ENCODE assay signal across 17 mouse cellular contexts in the genomic region with DNA sequence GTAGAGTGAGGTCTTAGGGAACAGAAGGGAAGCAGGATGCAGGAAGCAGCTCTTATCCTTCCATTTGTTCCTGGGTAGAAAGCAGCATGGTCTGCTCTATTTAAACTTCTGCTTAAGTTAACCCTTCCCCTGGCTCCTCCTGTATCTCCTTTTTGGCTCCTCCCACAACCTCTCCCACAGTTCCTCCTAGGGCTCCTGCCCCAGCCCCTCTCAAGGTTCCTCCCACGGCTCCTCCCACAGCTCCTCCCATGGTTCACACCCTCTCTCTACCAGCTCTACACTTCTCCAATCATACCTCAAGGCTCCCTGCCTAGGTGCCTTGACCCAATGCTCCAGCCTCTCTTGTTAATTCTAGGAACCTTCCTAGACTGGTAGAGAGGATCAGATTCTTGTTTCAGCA.
"Had no signal": no experiment of that assay in that cellular context is flagged by ENCODE, and none has a peak within 500 bp of the region (broad histone marks: within the 10 kb centered on the region; RNA-seq: fewer than 3 reads in every experiment).

No protein-coding gene starts in this region.

- H3K9me3 ChIP-seq: neural tube, embryonic 12.5 days; neural tube, embryonic 15.5 days had no signal

- H3K27me3 ChIP-seq: neural tube, embryonic 12.5 days; neural tube, embryonic 15.5 days had no signal

- H3K9ac ChIP-seq: liver, embryonic 14.5 days; neural tube, embryonic 12.5 days; neural tube, embryonic 15.5 days had no signal

- H3K27ac ChIP-seq: layer of hippocampus, adult 2 months; liver, embryonic 14.5 days; neural tube, embryonic 12.5 days; neural tube, embryonic 15.5 days had no signal

- H3K36me3 ChIP-seq: neural tube, embryonic 12.5 days; neural tube, embryonic 15.5 days had no signal

- DNase-seq: kidney, adult 18-20 months; kidney, adult 9 months; kidney, postnatal 10 days; layer of hippocampus, adult 9-11 months; lung, postnatal 4 days; midbrain, embryonic 14.5 days; right cerebral cortex, adult 18-20 months; right cerebral cortex, postnatal 14 days; right cerebral cortex, postnatal 4 days; thymus, adult 18-20 months; thymus, postnatal 36 days had no signal

- H3K4me2 ChIP-seq: midbrain, embryonic 11.5 days; neural tube, embryonic 12.5 days; neural tube, embryonic 15.5 days had no signal

- H3K4me3 ChIP-seq: layer of hippocampus, adult 2 months; neural tube, embryonic 12.5 days; neural tube, embryonic 15.5 days had no signal

- ATAC-seq: intestine, embryonic 16.5 days had no signal
